Mouse (Mus musculus): ENCODE data around the gene Ace.

- TF ChIP-seq CTCF (IDR thresholded peaks at IDR 0.05; ENCODE audit: borderline replicate concordance, insufficient read depth, low read length): no peak
- TF ChIP-seq POLR2A (IDR thresholded peaks at IDR 0.05; ENCODE audit: low read depth, low read length): no peak
These were observed 1.5 kb upstream of the Ace start for GRCm38 (mm10) chr11:105966288-105966687.

Data from embryonic fibroblast, embryonic 13.5 days (primary cell).